In the genomic region with DNA sequence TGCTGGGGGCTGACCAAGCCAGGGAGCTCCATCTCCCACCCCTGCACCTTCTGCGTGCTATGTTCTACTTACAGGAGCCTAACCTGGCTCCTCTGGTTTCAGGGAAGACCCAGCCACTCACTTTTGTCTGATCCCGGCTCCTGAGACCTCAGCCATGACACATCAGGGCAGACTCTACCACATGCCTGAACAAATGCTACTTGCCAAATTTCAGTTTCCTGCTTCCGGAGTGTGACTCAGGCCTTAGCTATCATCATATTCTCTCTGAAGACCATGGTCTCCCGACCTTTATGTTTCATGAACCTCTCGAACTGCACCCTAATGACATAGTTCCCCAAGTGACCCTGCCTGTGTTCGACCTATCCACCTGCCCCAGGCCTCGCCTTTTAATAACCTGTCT, we compare ENCODE assay signal across 31 mouse cellular contexts. TPM values are rescaled to one million over a fixed set of nuclear protein-coding genes. Genes with fewer than 3 reads are reported as not detected.
"Had no signal": no experiment of that assay in that cellular context is flagged by ENCODE, and none has a peak within 500 bp of the region (broad histone marks: within the 10 kb centered on the region; RNA-seq: fewer than 3 reads in every experiment).

No protein-coding gene starts in this region.

- H3K4me2 ChIP-seq: limb, embryonic 12.5 days; limb, embryonic 15.5 days; liver, embryonic 11.5 days; lung, embryonic 14.5 days; neural tube, embryonic 12.5 days; neural tube, embryonic 15.5 days; stomach, embryonic 15.5 days had no signal

- H3K9ac ChIP-seq: limb, embryonic 12.5 days; limb, embryonic 15.5 days; liver, embryonic 14.5 days; liver, postnatal 0 days; lung, embryonic 14.5 days; neural tube, embryonic 12.5 days; neural tube, embryonic 15.5 days; stomach, embryonic 15.5 days had no signal

- H3K27ac ChIP-seq: layer of hippocampus, adult 2 months; limb, embryonic 12.5 days; limb, embryonic 15.5 days; liver, embryonic 14.5 days; macrophage; midbrain, embryonic 10.5 days; neural tube, embryonic 12.5 days; neural tube, embryonic 15.5 days; stomach, embryonic 15.5 days had no signal

- H3K9me3 ChIP-seq: limb, embryonic 12.5 days; limb, embryonic 15.5 days; megakaryocyte, embryonic 14.5 days; midbrain, embryonic 10.5 days; neural tube, embryonic 12.5 days; neural tube, embryonic 15.5 days; stomach, embryonic 15.5 days had no signal

- H3K4me1 ChIP-seq: limb, embryonic 12.5 days; limb, embryonic 15.5 days; midbrain, embryonic 10.5 days; neural tube, embryonic 12.5 days; neural tube, embryonic 15.5 days; stomach, embryonic 15.5 days had no signal

- DNase-seq: kidney, adult 18-20 months; kidney, adult 9 months; kidney, postnatal 25 days; layer of hippocampus, postnatal 36 days; left cerebral cortex, postnatal 4 days; liver, postnatal 0 days; lung, embryonic 14.5 days; midbrain, embryonic 14.5 days; right cerebral cortex, adult 18-20 months; right cerebral cortex, postnatal 14 days; right cerebral cortex, postnatal 4 days; spleen, adult 18-20 months; thymus, adult 2 months; thymus, postnatal 14 days; thymus, postnatal 4 days had no signal

- ATAC-seq: liver, postnatal 0 days; lung, postnatal 0 days had no signal

- H3K4me3 ChIP-seq: layer of hippocampus, adult 2 months; limb, embryonic 12.5 days; limb, embryonic 15.5 days; megakaryocyte, embryonic 14.5 days; midbrain, embryonic 10.5 days; neural tube, embryonic 12.5 days; neural tube, embryonic 15.5 days; stomach, embryonic 15.5 days had no signal

- H3K27me3 ChIP-seq: limb, embryonic 12.5 days; limb, embryonic 15.5 days; megakaryocyte, embryonic 14.5 days; neural tube, embryonic 12.5 days; neural tube, embryonic 15.5 days; stomach, embryonic 15.5 days had no signal

RNA-seq across cellular contexts. Expression of a gene that starts 37.6 kb away (rescaled TPM):
- total RNA-seq: layer of hippocampus, adult 2 months; layer of hippocampus, postnatal 10 days; layer of hippocampus, postnatal 36 days; left cerebral cortex, adult 8-10 months; left cerebral cortex, postnatal 14 days; left cerebral cortex, postnatal 4 days had no signal
- polyA plus RNA-seq: large intestine, adult 2 months; limb, embryonic 15.5 days; liver, embryonic 11.5 days; liver, postnatal 0 days; lung, postnatal 0 days; macrophage; midbrain, embryonic 10.5 days; neural tube, embryonic 12.5 days; neural tube, embryonic 15.5 days; stomach, embryonic 15.5 days; thymus, adult 2 months had no signal
